Mouse (Mus musculus): ENCODE data around the gene Luzp1.
A peak's percentile ranks its signal among the peaks of the same experiment; 100 is the strongest.

The Luzp1 gene

GRCm38 (mm10) chr4:136469371-136469903 is at the start of gene Luzp1:
Gene Luzp1 (plus strand): TSS chr4:136469761.
- DNase-seq (ENCODE audit: low spot score in 2 of 2) = peak; percentile 76 to 85

DNA sequence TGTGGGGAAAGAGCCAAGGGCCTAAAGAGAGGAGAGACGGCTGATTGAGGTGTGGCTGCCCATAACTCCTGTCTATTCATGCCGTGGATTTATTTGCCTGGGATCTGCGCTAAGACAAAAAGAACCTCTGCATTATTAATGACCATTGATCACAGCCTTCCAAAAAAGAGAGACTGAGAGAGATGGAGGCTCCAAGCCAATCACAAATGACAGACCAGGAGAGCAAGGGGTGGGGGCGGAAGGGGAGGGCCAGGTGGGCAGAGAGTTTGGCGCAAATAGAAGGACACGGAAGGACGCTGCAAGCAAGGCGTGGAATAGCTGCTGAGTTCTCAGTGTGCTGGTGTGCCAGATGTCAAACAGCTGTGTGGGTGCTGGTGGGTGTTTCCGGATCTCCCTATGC is 46.3 kb upstream of the Luzp1 start, which contains the start of gene Htr1d:
Gene Htr1d, plus strand, starts transcription at position 301 of the 400 bp plus-strand sequence.
- no peak for DNase-seq (ENCODE audit: low spot score in 2 of 2)

DNA sequence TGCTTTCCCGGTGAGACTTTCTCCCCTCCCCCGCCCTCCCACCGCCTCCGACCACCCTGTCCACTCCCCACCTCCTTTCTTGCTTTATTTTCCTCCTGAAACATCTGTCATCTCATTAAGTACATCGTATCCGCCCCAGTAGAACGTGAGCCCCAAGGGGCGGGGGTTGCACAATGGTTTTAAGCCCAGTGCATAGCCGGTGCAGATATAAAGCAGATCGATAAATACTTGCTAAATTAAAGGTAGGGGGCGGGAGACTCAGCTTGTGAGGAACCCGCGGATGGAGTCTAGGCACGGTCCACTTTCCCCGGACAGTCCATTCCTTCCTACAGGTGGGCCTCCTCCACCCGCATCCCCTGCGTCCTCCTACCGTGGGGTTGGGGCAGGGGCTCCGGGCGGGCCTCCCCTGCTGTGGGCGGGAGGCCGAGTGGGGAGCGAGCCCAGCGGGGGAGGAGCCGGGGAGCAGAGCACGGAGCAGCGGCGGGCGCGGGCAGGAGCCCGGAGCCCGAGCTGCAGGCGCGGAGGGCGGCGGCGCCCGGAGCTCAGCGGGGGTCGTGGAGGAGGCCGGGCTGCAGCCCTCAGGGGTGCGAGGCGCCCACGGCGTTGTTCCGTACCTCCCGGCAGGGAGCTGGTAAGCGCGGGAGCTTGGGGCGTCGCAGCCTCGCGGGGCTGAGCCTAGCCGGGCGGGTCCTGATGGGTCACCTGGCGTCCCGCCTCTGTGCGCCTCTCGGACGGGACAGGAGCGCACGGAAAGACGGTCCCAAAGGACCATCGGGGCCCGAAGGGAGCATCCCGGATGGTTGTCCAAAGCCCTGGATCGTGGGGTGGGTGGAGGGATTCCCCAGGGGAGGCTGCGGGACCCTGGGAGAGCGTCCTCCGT is 45.2 kb upstream of the Luzp1 start:
- no peak for DNase-seq (ENCODE audit: low spot score in 2 of 2)

DNA sequence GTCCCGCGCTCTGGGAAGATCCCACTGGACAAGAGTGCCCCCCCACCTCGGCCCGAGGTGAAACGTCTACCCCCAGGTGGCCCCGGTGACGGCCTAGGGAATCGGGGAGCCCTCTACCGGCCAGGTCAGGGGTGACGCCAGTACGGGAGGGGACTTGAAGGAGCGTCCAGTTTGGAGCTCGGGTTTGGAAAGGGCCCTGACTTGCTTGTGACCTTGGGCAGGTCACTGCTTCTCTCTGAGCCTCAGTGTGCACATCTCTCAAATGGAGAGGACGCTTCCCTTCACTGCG is 44.6 kb upstream of the Luzp1 start:
- DNase-seq (ENCODE audit: low spot score in 2 of 2) = peak in 1 of 2 experiments; percentile 39

DNA sequence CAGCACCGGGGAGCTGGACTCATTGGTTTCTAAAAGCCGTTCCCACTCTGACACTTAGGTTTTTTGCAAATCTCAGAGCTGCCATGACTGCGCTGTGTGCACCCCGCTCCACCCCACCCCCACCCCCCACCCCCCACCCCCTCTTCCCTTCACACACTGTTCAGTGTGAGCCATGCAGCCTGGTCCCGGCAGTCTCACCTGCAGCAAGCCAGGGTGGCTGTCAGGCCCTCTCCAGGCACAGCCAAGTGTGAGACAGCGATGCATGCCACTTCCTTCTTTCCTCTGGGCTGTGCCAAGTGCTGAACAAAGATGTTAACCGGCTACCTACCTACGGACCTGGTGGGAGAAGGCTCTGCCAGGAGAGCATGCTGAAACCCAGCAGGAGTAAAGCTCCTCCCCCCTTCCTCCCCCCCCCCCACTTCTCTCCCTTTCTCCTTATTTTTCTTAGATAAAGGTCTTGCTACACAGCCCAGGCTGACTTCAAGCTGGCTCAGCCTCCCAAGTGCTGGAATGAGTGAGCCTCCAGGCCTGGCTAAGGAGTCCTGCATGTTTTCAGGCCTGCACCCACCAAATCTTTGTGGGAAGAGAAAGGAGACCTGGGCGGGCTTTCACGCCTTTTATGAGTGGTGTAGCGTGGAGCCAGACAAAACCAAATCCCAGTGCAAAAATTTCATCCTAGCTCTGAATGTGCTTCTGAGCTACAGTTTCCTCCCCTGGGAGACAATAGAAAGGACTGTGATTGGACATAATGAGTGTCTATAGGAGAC is 38.8 kb upstream of the Luzp1 start:
- no peak for DNase-seq (ENCODE audit: low spot score in 2 of 2)

DNA sequence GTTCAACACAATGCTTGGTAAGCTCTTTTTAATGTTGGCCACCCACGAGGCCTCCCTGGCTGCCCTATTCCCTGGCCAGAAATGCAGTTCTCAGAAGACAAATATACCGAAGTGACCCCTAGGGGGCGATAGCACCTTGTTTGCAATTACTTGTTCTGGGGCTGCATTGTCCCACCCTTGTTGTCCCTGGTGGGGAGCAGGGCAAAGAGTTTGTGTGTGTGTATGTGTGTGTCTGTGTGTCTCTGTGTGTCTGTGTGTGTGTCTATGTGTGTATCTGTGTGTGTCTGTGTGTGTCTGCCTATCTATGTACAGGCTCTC is 38.2 kb upstream of the Luzp1 start:
- peak; percentile 22 to 64 for DNase-seq (ENCODE audit: low spot score in 2 of 2)

DNA sequence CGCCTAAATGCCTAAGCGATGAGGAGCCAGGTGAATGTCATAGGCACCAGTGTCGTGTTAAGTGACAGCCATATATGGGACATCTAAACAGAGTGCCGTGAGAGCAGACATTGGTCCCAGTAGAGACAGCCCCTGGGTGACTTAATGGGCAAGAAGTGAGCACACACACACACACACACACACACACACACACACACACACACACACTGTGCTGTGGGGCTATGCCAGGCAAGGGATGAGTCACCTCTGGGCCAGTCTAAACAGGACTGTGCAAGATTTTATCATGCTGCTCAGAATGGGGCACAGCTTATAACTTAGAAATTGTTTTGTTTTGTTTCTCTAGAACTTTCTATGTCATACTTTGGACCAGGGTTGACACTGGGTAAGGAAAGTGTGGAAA is 35.5 kb upstream of the Luzp1 start:
- DNase-seq (ENCODE audit: low spot score in 2 of 2) = no peak

DNA sequence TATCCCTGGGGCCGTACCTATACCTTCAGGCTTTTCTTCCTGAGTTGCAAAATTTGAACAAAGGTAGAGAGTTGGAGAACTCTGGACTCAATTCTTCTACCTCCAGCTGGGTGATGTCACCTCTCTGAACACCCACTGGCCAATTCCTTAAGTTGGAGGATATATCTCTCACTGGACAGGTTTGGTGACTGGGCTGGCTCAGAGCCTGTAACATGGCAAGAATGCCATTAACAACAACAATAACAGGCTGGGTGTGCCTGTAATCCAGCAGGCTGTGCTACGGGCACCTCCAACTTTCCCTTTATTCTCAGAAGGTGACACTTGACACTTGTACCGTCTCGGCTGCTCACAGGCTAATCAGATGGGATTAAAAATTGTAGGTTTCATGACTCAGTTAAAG is 30.5 kb upstream of the Luzp1 start:
- no peak for DNase-seq (ENCODE audit: low spot score in 2 of 2)

DNA sequence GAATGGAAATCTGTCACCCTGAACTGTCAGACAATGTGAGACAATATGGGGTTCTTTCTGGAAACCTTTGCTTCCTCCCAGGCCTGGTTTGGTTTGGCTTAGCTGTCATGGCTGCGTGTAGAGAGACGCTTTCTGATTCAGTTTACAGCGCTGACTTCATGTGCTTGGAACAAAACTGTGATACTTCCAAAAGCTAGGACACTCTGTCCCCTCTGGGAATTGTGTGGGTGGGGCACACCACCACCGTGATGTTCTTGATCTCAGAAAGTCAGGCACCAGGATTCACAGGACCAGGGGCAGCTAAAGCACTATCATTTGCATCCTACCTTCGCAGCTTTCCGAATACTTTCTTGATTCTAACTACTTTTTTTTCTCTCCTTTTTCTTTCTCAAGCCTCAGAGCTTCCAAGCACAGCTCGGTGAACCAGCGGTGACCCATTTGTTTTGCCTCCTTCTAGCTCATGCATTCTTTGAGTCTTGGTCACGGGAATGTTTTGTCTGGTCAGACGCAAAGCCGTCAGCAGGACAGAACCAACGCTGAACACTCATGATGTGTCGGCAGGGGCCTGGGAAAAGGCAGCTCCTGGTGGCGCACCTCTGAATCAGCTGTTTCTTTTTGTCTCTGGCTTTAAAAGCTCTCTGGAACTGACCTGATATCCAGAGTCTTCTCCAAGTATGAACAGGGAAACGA is 28.1 kb upstream of the Luzp1 start:
- no peak for DNase-seq (ENCODE audit: low spot score in 2 of 2)

GRCm38 (mm10) chr4:136444561-136444960 is 25.0 kb upstream of the Luzp1 start:
- no peak for DNase-seq (ENCODE audit: low spot score in 2 of 2)

DNA sequence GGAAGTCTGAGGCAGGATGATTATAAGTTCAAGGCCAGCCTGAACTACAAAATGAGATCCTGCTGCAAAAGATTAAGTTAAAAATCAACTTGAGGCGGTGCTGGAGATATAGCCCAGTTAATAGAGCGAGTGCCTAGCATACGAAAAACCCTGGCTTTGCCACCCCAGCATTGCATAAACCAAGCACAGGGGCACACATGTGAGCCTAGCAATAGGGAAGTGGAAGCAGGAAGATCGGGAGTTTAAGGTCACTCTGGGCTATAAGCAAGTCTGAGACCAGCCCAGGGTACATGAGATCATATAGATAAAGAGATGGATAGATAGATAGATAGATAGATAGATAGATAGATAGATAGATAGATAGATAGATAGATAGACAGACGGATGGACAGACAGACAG is 19.8 kb upstream of the Luzp1 start:
- DNase-seq (ENCODE audit: low spot score in 2 of 2) = no peak

DNA sequence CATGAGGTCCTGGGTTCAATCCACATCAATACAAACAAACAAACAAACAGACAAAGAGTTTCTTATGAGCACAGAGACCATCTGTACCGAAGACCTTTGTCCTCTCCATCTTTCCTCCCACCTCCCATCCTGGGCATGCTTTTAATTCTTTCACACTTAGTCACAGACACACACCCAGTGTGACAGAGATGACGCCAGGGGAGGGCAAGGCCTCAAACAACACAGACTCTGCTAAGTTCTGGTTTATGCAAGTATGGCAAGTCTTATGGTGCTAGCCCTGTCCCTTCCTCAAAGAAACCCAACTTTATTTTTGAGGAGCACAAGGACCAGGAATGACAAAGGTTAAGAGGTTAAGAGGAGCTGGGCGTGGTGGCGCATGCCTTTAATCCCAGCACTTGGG is 19.3 kb upstream of the Luzp1 start:
- no peak for DNase-seq (ENCODE audit: low spot score in 2 of 2)

DNA sequence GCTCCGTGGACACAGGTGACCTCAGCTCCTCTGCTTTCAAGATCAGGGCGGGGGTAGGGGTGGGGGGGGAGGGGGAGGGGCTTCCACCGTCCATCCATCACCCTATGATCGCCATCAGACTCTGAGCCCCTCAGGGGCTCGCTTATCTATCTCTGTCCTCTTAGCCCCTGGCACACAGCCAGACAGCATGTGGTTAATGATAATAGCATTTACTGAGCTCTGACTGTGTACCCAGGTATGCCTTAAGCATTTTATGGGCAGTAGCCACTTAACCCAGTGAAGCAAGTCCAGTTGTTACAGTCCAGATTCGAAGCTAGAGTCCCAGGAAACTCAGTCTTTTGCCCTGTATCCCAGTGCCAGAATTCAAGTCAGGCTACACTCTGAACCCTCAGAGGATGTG is 18.0 kb upstream of the Luzp1 start:
- DNase-seq (ENCODE audit: low spot score in 2 of 2) = no peak

GRCm38 (mm10) chr4:136452286-136452685 is 17.3 kb upstream of the Luzp1 start:
- no peak for DNase-seq (ENCODE audit: low spot score in 2 of 2)

GRCm38 (mm10) chr4:136452792-136453191 is 16.8 kb upstream of the Luzp1 start:
- DNase-seq (ENCODE audit: low spot score in 2 of 2) = no peak

DNA sequence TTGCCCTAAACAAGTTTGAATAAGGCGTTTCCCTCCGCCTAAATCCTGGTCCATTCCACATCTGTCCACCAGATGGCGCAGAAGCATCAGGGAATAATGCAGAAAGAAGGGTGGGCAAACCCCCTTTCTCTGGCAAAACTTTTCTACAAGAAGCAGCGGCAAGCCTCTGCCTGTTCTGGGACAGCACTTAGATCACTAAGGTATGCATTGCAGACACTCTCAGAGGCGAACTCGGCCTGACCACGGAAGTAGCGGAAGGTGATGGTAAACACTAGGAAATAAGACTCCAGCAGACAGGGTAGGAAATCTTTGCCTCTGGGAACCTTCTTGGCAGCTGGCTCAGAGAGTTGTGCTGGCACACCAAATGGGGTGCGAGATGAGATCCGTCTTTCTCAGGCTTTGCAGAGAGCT is 14.7 kb upstream of the Luzp1 start:
- peak; percentile 50 to 73 for DNase-seq (ENCODE audit: low spot score in 2 of 2)

DNA sequence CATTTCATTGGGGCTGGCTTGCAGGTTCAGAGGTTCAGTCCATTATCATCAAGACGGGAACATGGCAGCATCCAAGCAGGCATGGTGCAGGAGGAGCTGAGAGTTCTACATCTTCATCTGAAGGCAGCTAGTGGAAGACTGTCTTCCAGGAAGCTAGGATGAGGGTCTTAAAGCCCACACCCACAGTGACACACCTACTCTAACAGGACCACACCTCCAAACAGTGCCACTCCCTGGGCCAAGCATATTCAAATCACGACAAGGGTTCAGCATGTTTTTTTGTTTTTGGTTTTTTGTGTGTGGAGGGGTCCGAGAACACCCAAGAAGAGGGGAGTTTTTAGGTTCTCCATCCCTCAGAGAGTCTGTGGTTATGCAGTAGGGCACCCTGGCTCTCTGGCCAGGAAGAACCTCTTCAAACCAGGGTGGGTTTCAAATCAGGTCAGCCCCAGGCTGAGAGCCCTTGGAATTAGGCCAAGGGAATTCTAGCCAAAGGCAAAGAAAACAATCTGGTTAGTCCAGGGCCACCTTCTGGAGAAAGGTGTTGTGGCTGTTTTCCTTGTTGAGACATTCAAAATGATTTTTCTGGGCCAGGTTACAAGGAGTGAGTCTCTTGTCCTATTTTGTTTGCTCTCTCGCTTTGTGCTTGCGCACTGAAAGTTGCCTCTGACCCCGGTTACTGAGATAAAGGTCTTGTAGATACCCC is 12.9 kb upstream of the Luzp1 start:
- no peak for DNase-seq (ENCODE audit: low spot score in 2 of 2)

- DNase-seq (ENCODE audit: low spot score in 2 of 2) = no peak
These were observed 11.3 kb upstream of the Luzp1 start for GRCm38 (mm10) chr4:136458276-136458675.

DNA sequence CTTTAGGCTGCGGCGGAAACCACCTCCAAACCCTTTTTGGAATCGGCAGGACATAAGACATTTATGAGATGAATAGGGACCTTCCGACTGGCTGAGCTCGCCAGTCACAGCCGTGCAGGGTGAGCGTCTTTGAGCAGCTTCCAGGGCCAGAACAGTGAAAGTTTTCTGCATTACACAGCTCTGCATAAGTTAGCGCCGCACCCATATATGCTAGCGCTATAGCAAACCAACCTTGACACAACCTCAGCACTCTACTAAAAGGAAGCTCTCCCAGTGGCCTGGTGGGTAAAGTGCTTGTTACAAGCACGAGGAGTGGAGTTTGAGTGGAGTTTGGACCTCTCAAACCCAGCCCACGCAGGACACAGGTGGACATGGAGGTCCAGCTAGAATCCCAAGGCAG is 10.4 kb upstream of the Luzp1 start:
- no peak for DNase-seq (ENCODE audit: low spot score in 2 of 2)

GRCm38 (mm10) chr4:136461206-136461605 is 8.4 kb upstream of the Luzp1 start:
- no peak for DNase-seq (ENCODE audit: low spot score in 2 of 2)

DNA sequence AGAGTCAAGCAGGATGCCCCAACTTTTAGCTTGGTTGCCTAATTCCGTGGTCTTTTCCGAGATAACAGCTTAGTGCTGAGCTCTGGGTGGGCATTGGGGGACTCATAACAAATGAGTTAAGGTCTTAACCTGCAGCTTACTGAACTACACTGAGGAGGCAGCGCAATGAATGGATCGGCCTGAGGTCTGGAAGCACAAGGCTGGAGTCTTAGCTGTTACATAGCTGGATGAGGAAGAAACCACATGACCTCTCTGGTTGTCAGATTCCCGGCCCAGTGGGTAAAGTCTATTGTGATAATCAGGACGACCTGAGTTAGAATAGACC is 7.8 kb upstream of the Luzp1 start:
- DNase-seq (ENCODE audit: low spot score in 2 of 2) = no peak

Measured in spleen, postnatal 10 days (tissue).